Mouse (Mus musculus): Measurements from ENCODE around the gene Olfr599. TPM values are rescaled to one million over a fixed set of nuclear protein-coding genes. Genes with fewer than 3 reads are reported as not detected.
"Not testable (repeated sequence)": the region's sequence is repeated elsewhere in the genome, so short reads cannot be mapped to it uniquely, and the experiment has no call there.

Olfr599 gene
- not detected for total RNA-seq (2021)

DNA sequence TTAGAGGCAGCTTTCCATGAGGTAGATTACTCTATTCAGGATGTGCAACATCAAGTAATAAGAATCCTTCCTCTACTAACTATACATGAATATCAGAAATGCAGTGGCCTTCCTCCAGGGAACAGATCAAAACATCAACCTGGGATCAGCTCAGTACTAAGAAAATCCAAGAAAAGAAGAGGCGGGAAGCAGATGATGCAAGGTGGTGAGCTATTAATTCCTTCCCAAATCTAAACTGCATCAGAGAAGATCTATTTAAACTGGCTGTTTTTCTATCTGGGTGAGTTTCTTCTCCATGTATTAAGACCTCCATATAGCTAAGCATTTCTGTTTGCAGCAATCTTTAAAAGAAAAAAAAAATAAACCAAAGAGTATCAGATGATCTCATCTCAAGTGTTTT lies at the start of gene Olfr599:
TSS of gene Olfr599 (plus strand) at position 301 of the 400 bp plus-strand sequence.
- DNase-seq: no peak

GRCm38 (mm10) chr7:103305348-103305747 lies 30.4 kb upstream of the Olfr599 start, which contains the start of gene Olfr596:
TSS of gene Olfr596 (plus strand) at chr7:103305648.
- intact Hi-C loops (cut with DNase I); DNase-seq: not testable (repeated sequence)

More for the DNA sequence above, at the start of gene Olfr599:
- intact Hi-C loops (cut with DNase I): no loop called here

- DNase-seq; intact Hi-C loops (cut with DNase I): not testable (repeated sequence)
These were observed 19.7 kb upstream of the Olfr599 start, which contains the start of gene Olfr597 for GRCm38 (mm10) chr7:103316015-103316414. TSS of gene Olfr597 (plus strand) at chr7:103316315.

- intact Hi-C loops (cut with DNase I): no loop called here
- no peak for DNase-seq
These were observed 12.4 kb upstream of the Olfr599 start, which contains the start of gene Olfr598 for GRCm38 (mm10) chr7:103323268-103323667. TSS of gene Olfr598 (plus strand) at chr7:103323568.

GRCm38 (mm10) chr7:103349569-103349968 lies 13.9 kb downstream of the Olfr599 start, which contains the start of gene Olfr600:
TSS of gene Olfr600 (minus strand) at chr7:103349669.
- DNase-seq: no peak
- intact Hi-C loops (cut with DNase I): no loop called here

DNA sequence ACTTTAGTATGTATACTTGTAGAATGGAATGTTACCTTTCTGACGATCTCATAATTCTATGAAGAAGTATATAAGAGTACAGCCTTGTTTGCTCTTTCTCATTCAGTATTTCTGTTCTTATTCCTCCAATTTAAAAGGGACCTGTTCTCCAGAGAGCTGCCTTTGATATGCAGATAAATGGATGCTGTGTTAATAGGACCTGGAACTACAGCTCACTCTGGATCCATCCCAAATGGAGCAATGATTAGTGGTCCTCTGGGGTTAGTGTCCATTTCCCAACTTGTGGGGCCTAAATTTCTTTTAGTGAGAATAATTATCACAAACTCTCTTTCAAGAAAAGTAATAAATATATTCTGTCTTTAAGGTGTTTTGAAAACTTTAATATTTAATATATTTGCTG lies 26.8 kb downstream of the Olfr599 start, which contains the start of gene Olfr601:
TSS of gene Olfr601 (minus strand) at position 101 of the 400 bp plus-strand sequence.
- intact Hi-C loops (cut with DNase I): no loop called here
- no peak for DNase-seq

- DNase-seq: no peak
These were observed 50.4 kb downstream of the Olfr599 start, which contains the start of gene Olfr603 for GRCm38 (mm10) chr7:103386077-103386476. TSS of gene Olfr603 (minus strand) at chr7:103386177.

More at GRCm38 (mm10) chr7:103386077-103386476, 50.4 kb downstream of the Olfr599 start, which contains the start of gene Olfr603:
- intact Hi-C loops (cut with DNase I): no loop called here

Other genes starting within 250 kb of the Olfr599 start
- gene Olfr585, start 238.2 kb upstream of the Olfr599 start, total RNA-seq (2021): not detected
- gene Olfr586, start 210.3 kb upstream of the Olfr599 start, total RNA-seq (2021): not detected
- gene Olfr588-ps1, start 195.0 kb upstream of the Olfr599 start, total RNA-seq (2021): not detected
- not detected for gene Olfr589, start 179.6 kb upstream of the Olfr599 start, total RNA-seq (2021)
- not detected for gene Olfr591, start 157.6 kb upstream of the Olfr599 start, total RNA-seq (2021)
- not detected for gene Olfr592, start 151.1 kb upstream of the Olfr599 start, total RNA-seq (2021)
- gene Olfr593, start 124.1 kb upstream of the Olfr599 start, total RNA-seq (2021): not detected
- not detected for gene Olfr594, start 118.9 kb upstream of the Olfr599 start, total RNA-seq (2021)
- gene Usp17ld, start 83.4 kb upstream of the Olfr599 start, total RNA-seq (2021): not detected
- gene Olfr596, start 30.3 kb upstream of the Olfr599 start, total RNA-seq (2021): not detected
- gene Olfr597, start 19.6 kb upstream of the Olfr599 start, total RNA-seq (2021): not detected
- not detected for gene Olfr598, start 12.3 kb upstream of the Olfr599 start, total RNA-seq (2021)
- gene Olfr600, start 13.8 kb downstream of the Olfr599 start, total RNA-seq (2021): not detected
- not detected for gene Olfr601, start 26.7 kb downstream of the Olfr599 start, total RNA-seq (2021)
- gene Olfr603, start 50.3 kb downstream of the Olfr599 start, total RNA-seq (2021): not detected
- not detected for gene Usp17lc, start 79.2 kb downstream of the Olfr599 start, total RNA-seq (2021)
- gene Olfr605, start 109.5 kb downstream of the Olfr599 start, total RNA-seq (2021): not detected
- not detected for gene Olfr606, start 113.1 kb downstream of the Olfr599 start, total RNA-seq (2021)
- not detected for gene Olfr607, start 128.2 kb downstream of the Olfr599 start, total RNA-seq (2021)
- gene Olfr608, start 134.0 kb downstream of the Olfr599 start, total RNA-seq (2021): not detected
- not detected for gene Olfr609, start 162.1 kb downstream of the Olfr599 start, total RNA-seq (2021)
- gene Olfr610, start 176.2 kb downstream of the Olfr599 start, total RNA-seq (2021): not detected
- gene Olfr611, start 184.9 kb downstream of the Olfr599 start, total RNA-seq (2021): not detected
- not detected for gene Olfr612, start 206.8 kb downstream of the Olfr599 start, total RNA-seq (2021)
- gene Olfr613, start 212.2 kb downstream of the Olfr599 start, total RNA-seq (2021): not detected
- gene Olfr615, start 220.2 kb downstream of the Olfr599 start, total RNA-seq (2021): not detected
- not detected for gene Olfr616, start 233.2 kb downstream of the Olfr599 start, total RNA-seq (2021)
- not detected for gene Olfr617, start 237.1 kb downstream of the Olfr599 start, total RNA-seq (2021)